Mouse (Mus musculus) liver, postnatal 0 days (tissue): ENCODE measurements around the gene Prkab2.

Experiments used
- CTCF ChIP-seq: sonication (generic); IDR thresholded peaks from 2 replicates; pipeline ENCODE4 v1.5.1; 2016; ENCODE audit warnings: antibody characterized with exemption, low read depth
- EP300 ChIP-seq: IDR thresholded peaks from 2 replicates; pipeline ENCODE4 v1.6.1; 2016; ENCODE audit warnings: antibody characterized with exemption, low read depth, mild to moderate bottlenecking

- TF ChIP-seq CTCF (no peak), EP300 (no peak)
Observed at GRCm38 (mm10) chr3:97627893-97628292, 30.1 kb upstream of the Prkab2 start.
